Mouse (Mus musculus) fat pad, adult 2 months (tissue): ENCODE measurements around the gene Rps6ka1.
"Not testable (repeated sequence)": the region's sequence is repeated elsewhere in the genome, so short reads cannot be mapped to it uniquely, and the experiment has no call there.

Experiments
- DNase-seq: peaks from one replicate; pipeline ENCODE4 v3.0.0-alpha.2; 2011; ENCODE audit warnings: low read depth, low spot score; ENCODE audit errors: extremely low read depth

Rps6ka1 gene

DNA sequence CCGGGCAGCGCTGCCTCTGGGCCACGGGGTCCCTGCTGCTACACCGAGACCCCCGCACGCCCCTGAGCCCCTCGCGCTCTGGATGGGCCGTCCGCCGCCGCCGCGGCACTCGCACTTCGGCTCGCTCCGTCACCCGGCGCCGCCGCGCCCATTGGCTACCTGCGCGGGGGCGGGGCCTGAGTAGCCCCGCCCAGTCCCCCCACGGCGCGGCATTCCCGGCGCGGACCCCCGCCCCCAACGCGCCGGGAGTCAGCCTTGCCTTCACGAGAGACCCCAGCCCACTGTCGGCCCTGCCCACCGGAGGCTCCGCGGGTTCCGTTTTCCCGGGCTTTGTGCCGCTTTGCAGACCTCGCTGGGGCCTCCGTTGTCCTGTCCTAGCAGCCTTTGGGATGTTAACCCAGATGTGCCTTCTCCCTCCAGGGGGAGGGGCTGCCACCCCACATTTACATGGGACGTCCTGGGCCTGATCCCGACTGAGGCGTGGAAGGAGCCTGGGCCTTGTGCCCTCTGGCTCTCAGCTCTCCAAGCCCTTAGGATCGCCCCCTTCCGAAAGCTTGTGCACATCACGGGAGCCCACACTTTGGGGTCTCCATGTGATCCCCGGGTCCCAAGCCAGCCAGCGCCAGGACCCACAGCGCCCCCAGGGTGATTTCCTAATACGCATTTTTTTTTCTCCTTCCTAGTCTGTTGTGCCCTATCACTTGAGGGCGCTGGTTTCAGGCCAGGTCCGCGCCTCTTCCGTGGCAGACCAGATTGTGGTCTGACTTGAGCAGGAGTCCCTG is at the start of gene Rps6ka1:
Gene Rps6ka1 (minus strand): TSS at position 126 of the 782 bp plus-strand sequence.
- DNase-seq, result no peak

DNA sequence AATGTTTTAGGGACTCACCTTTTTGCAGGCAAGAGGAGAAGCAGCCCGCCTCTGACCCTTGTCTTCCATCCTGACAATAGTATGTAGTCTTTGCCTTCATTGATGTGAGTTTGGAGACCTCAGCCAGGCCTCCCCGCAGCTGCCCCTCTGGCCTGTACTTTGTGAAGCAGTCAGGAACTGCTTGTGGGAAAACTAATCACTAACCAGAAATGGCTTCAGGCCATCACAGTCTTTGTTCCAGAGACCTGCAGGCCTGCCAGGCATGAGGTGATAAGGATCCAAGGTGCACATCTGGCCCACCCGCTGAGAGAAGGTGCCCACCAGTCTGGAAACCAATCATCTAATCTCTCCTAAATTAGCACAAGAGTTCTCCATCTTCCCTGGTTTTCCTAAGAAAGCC is 44.2 kb upstream of the Rps6ka1 start:
- DNase-seq, result no peak

GRCm38 (mm10) chr4:133931349-133931748 is 43.8 kb upstream of the Rps6ka1 start:
- DNase-seq, result no peak

- DNase-seq, result no peak
Measured at GRCm38 (mm10) chr4:133929278-133929670, 41.7 kb upstream of the Rps6ka1 start.

- no peak for DNase-seq
Measured at GRCm38 (mm10) chr4:133928576-133929277, 41.1 kb upstream of the Rps6ka1 start.

DNA sequence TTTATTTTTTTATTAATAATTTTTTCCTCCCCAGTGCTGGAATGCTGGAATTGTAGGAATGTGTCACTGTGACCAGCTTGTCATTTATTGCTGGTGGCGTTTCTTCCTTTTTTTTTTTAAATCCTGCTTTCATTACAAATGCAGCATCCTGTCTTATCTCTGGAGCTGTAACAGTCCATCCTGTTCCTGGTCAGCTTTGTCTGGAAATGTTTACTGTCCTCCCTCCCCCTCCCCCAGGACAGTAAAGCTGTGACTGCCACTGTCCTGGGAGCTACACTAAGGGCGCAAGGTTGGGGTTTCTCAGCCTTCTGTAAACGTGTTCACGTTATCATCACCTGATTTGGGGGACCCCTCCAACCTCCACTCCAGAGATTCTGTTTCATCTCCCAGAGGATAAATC is 37.6 kb upstream of the Rps6ka1 start:
- DNase-seq, result no peak

- no peak for DNase-seq
Measured at GRCm38 (mm10) chr4:133923743-133924142, 36.1 kb upstream of the Rps6ka1 start.

DNA sequence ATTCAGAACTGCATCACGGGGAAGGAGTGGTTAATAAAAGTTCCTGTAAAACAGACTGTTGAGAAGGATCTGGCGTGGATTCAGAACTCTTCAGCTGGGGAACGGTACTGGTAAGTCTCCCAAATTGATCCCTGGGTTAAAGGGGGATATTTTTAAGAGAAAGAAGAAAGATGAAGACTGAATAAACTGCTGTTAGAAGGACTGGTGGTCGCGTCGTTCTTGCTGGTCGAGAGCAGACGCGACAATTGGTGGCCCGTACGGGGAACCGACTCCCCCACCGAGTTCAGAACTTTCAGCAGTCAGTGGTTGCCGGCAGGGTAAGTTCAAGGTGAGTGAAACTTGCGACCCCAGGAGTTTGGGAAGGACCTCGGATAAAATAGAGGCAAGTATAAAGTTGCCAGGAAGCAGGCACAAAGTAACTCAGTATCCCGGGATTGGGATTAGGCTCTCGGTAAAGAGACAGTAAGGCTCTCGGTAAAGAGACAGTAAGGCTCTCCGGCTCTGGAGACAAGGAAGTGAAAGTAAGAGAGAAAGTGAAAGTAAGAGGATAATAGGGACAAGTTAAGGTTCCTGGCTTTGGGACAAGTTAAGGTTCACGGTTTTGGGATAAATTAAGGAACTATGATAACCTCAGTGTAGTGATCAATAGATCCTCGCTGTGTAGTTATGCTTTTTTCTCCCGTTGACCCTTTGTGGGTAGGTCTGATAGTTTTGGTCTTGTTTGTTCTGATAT is 30.7 kb upstream of the Rps6ka1 start:
- DNase-seq, result not testable (repeated sequence)

GRCm38 (mm10) chr4:133911983-133912382 is 24.4 kb upstream of the Rps6ka1 start:
- DNase-seq, result no peak

DNA sequence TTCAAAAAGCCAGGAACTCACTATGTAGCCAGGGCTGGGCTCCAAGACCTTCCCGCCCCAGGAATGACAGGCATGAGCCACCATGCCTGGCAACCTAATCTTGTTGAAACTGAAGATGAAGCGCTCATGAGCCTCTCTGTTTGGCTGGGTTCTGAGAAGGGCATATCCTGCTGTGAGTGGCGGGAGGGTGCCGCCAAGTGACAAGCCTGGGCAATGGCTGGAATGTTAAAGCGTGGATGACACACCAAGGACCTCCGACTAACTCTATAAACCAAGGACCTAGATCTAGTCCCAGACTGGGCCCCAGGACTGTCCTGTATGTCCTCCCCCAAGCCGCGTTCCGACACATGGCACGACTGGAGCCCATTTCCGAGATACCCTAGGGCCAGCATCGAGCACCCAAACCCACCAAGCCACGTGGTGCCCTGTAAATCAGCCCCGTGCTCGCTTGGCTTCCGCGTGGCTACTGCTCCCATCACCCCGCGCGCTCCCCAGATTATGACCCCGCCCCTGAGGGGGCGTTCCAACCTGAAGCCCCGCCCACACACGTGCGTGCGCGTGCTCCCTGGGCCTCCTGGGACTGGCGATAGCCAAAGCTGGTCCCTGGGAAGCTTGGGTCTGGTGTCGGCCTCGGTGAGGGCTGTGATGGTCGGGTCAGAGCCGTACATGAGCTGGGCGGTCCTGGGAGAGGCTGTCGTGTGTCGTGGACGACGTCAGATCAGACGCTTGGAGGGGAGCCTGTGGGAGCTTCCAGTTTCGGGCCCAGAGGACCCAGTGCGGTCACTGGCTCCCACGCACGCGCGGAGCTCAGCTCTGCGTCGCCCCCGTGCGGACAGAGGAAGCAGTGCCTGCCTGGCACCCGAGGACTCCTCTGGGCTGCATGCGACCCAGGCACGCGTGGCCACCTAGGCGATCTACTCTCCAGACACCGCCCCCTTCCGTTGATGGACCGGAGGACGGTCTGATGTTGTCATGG is 22.9 kb upstream of the Rps6ka1 start:
- DNase-seq, result peak; percentile 55

DNA sequence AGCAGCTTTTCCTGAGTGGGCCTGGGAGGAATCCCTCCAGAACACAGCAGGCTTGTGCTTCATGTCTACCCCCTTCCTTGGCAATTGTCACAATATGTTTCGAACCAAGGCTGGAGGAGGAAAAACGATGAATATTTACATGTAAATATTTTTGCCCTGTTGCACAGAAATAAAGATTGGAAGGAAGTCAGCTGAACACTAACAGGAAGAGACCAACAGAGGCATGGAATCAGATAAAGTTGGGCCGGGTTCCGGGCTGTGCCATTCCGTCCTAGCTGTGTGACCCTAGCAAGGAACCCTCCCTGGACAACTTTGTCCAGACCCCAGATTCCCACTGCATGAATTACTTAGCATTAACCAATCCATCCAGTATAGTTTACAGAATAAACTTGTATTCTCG is 20.5 kb upstream of the Rps6ka1 start:
- DNase-seq, result no peak

DNA sequence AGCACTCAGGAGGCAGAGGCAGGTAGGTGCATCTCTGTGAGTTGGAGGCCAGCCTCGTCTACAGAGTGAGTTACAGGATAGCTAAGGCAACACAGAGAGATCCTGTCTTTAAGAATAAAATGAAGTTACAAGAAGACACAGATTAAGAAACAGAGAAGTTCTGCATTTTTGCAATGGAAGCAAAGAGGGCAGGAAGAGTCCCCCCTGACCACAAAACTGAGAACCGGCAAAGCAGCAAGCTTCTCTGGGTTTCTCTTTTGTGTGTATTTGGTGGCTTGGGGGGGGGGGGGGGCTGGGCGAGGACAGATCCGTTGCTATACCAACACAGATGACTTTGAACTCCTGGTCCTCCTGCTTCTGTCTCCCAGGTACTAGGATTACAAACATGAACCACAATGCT is 19.5 kb upstream of the Rps6ka1 start:
- no peak for DNase-seq

DNA sequence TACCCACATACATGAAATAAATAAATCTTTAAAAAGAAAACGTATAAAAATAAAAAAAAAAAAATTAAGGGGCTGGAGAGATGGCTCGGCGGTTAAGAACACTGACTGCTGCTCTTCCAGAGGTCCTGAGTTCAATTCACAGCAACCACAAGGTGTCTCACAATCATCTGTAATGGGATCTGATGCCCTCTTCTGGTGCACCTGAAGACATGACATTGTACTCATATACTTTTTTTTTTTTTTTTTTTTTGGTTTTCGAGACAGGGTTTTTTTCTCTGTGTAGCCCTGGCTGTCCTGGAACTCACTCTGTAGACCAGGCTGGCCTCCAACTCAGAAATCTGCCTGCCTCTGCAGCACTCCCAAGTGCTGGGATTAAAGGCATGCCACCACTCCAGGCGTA is 18.7 kb upstream of the Rps6ka1 start:
- not testable (repeated sequence) for DNase-seq

DNA sequence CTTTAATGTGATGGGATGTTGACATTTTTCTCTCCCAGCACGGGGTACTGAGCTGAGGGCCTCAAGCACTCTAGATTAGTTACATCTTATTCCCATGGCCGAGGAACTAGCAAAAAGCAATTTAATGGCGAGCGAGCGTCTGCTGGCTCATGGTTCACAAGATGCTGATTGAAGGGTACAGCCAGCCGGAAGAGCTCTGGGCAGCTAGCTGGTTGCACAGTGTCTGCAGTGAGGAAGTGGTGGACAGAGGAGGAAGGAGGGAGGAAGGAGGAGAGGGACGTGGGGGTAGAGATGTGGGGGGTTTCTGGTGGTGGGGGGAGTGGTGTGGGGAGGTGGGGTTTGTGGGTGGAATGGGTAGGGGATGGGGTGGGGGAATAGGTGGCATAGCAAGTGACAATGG is 17.6 kb upstream of the Rps6ka1 start:
- no peak for DNase-seq

DNA sequence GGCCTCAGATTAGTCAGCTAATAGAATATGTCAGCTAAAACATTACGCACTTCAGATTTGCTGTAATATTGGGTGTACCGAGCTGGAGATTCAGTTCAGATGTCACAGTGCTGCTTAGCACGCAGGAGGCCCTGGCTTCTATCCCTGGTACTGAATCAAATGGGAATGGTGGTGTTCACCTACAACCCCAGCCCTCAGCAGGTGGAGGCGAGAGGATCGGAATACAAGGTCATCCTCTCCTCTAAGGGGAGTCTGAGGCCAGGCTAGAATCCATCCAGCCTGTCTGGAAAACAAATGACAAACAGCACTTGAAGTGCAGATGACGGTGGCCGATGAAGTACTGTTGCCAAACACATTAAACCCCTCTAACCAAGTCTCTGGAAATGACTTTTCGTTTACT is 16.7 kb upstream of the Rps6ka1 start:
- DNase-seq, result no peak

- DNase-seq, result no peak
Measured at GRCm38 (mm10) chr4:133903372-133903771, 15.8 kb upstream of the Rps6ka1 start.

DNA sequence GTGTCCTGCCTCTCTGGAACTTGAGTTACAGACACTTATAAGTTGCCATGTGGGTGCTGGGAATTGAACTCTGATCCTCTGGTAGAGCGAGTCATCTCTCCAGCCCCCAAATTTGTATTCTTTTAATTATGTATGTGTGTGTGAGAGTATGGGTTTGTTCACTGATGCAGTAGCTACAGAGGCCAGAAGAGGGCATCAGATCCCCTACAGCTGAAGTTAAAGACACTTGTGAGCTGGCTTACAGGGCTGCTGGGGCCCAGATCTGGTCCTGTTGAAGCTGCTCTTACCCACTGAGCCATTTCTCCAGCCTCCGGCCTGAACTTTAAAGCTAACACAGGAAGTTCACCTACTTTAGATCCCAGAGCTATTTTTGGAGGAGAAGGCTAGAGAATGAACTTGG is 14.9 kb upstream of the Rps6ka1 start:
- no peak for DNase-seq

GRCm38 (mm10) chr4:133900887-133901286 is 13.3 kb upstream of the Rps6ka1 start:
- no peak for DNase-seq

GRCm38 (mm10) chr4:133900352-133900751 is 12.8 kb upstream of the Rps6ka1 start:
- no peak for DNase-seq

GRCm38 (mm10) chr4:133899241-133899800 is 11.7 kb upstream of the Rps6ka1 start:
- no peak for DNase-seq
